ENCODE assay signal across 20 mouse cellular contexts in the genomic region with DNA sequence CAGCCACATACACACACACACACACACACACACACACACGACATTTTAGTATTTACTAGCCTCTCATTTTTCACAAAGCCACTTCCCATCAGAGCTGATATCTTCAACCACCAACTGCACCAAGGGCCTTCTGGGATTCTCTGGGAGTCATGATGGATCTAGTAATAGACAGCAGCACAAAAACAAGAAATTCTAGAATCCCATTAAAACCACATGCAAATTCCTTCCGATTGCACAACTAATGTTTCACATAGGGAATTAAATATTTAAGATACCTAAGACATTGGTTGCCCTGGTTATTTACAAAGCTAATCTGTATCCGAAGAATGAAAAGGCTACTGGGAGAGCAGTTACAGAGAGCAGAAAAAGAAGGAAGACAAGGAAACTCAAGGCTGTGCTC.
"Had no signal": no experiment of that assay in that cellular context is flagged by ENCODE, and none has a peak within 500 bp of the region (broad histone marks: within the 10 kb centered on the region; RNA-seq: fewer than 3 reads in every experiment).

No protein-coding gene starts in this region.

- H3K4me1 ChIP-seq: kidney, embryonic 15.5 days; limb, embryonic 12.5 days; megakaryocyte, embryonic 14.5 days; midbrain, embryonic 13.5 days; stomach, embryonic 15.5 days had no signal

- H3K4me3 ChIP-seq: kidney, embryonic 15.5 days; limb, embryonic 12.5 days; limb, embryonic 15.5 days; megakaryocyte, embryonic 14.5 days; midbrain, embryonic 10.5 days; midbrain, embryonic 13.5 days; stomach, embryonic 15.5 days had no signal

- ATAC-seq: liver, postnatal 0 days; lung, postnatal 0 days; midbrain, embryonic 13.5 days; midbrain, embryonic 16.5 days had no signal

- H3K9ac ChIP-seq: kidney, embryonic 15.5 days; limb, embryonic 12.5 days; limb, embryonic 15.5 days; liver, embryonic 14.5 days; liver, postnatal 0 days; lung, embryonic 14.5 days; midbrain, embryonic 13.5 days; stomach, embryonic 15.5 days had no signal

- H3K27ac ChIP-seq: kidney, embryonic 15.5 days; limb, embryonic 12.5 days; limb, embryonic 15.5 days; liver, embryonic 14.5 days; midbrain, embryonic 10.5 days; midbrain, embryonic 13.5 days; stomach, embryonic 15.5 days had no signal

- H3K27me3 ChIP-seq: kidney, embryonic 15.5 days; limb, embryonic 12.5 days; limb, embryonic 15.5 days; megakaryocyte, embryonic 14.5 days; midbrain, embryonic 13.5 days; stomach, embryonic 15.5 days had no signal

- H3K4me2 ChIP-seq: kidney, embryonic 15.5 days; limb, embryonic 12.5 days; limb, embryonic 15.5 days; liver, embryonic 11.5 days; lung, embryonic 14.5 days; midbrain, embryonic 13.5 days; stomach, embryonic 15.5 days had no signal

- H3K36me3 ChIP-seq: kidney, embryonic 15.5 days; limb, embryonic 12.5 days; limb, embryonic 15.5 days; midbrain, embryonic 10.5 days; midbrain, embryonic 13.5 days; stomach, embryonic 15.5 days had no signal

- H3K9me3 ChIP-seq: kidney, embryonic 15.5 days; limb, embryonic 12.5 days; limb, embryonic 15.5 days; megakaryocyte, embryonic 14.5 days; midbrain, embryonic 10.5 days; midbrain, embryonic 13.5 days; stomach, embryonic 15.5 days had no signal

- DNase-seq: kidney, postnatal 14 days; kidney, postnatal 4 days; left cerebral cortex, postnatal 4 days; liver, postnatal 0 days; lung, embryonic 14.5 days; right cerebral cortex, adult 18-20 months; right cerebral cortex, postnatal 25 days; spleen, adult 18-20 months; thymus, postnatal 25 days had no signal
